Mouse (Mus musculus): ENCODE results near the gene Slc9a6. TPM values are rescaled to one million over a fixed set of nuclear protein-coding genes. Genes with fewer than 3 reads are reported as not detected.
A peak's percentile ranks its signal among the peaks of the same experiment; 100 is the strongest.

Slc9a6 gene
- 11.7 and 12.5 TPM in 2 replicates for polyA plus RNA-seq (2015; fragmentation: Nextera tagmentation; extraction: Ambion mirVana)

DNA sequence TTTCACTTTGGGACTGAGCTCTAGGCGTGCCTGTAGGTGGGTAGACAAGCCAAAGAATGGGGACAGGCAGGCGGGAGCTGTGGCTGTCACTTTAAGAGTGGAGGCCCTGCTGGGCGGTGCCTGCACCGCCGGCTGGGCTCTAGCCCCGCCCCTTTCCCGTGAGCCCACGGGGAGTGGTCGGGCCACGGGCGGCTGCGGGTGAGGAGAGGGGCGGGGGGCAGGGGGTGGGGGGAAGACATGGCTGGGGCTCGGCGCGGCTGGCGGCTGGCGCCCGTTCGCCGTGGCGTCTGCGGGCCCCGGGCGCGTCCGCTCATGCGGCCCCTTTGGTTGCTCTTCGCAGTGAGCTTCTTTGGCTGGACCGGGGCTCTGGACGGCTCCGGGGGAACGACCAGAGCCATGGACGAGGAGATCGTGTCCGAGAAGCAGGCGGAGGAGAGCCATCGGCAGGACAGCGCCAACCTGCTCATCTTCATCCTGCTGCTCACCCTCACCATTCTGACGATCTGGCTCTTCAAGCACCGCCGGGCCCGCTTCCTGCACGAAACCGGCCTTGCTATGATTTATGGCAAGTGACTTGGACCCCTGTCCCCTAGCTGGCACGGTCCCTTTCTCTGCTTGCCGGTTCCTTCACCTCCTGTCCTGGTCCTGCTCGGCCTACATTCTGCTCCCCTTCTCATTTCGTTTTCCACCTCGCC lies at the start of gene Slc9a6:
Gene Slc9a6 (plus strand): TSS at position 135 of the 695 bp plus-strand sequence.
- peak within 1 kb of the TSS; percentile 59 for H3K4me3 ChIP-seq (ENCODE audit: low read depth, low read length)
- H3K9me3 ChIP-seq (ENCODE audit: control insufficient read depth), result no peaks in the 10 kb centered on the region
- no peak for TF ChIP-seq CTCF (IDR thresholded peaks at IDR 0.05; ENCODE audit: low read depth)
- H3K4me1 ChIP-seq (replicated peaks; ENCODE audit: control insufficient read depth, insufficient read depth, low read length), result no peaks in the 10 kb centered on the region
- H3K4me2 ChIP-seq (replicated peaks; ENCODE audit: low read depth), result peak within 1 kb of the TSS; percentile 67
- WGBS, result 15% methylated on average over 49 of the region's 50 CpGs
- no peaks in the 10 kb centered on the region for H3K27me3 ChIP-seq (replicated peaks; ENCODE audit: control insufficient read depth, insufficient read depth, low read length)
- peak within 1 kb of the TSS; percentile 54 for H3K9ac ChIP-seq (ENCODE audit: low read depth, low read length)
- ATAC-seq, result peak; percentile 91
- peak within 1 kb of the TSS; percentile 35 for H3K27ac ChIP-seq (ENCODE audit: low read depth, low read length)
- H3K36me3 ChIP-seq (ENCODE audit: control insufficient read depth, insufficient read depth), result no peaks in the 10 kb centered on the region

DNA sequence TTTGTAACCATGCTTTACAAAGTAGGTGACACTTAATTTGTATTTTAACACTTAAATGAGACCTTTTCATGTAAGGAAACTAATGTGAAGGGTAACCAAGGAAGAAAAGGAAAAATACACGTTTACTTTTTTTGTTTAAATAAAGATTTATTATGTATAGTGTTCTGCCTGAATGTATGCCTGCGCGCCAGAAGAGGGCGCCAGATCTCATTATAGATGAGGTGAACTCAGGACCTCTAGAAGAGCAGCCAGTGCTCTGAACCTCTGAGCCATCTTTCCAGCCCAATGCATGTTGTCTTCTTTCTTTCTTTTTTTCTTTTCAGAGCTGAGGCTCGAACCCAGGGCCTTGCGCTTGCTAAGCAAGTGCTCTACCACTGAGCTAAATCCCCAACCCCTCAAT lies 37.1 kb upstream of the Slc9a6 start:
- peak; percentile 64 for TF ChIP-seq CTCF (IDR thresholded peaks at IDR 0.05; ENCODE audit: low read depth)
- H3K9ac ChIP-seq (ENCODE audit: low read depth, low read length), result no peak overlapping the region
- H3K27ac ChIP-seq (ENCODE audit: low read depth, low read length), result no peak overlapping the region
- H3K36me3 ChIP-seq (ENCODE audit: control insufficient read depth, insufficient read depth), result no peaks in the 10 kb centered on the region
- WGBS, result 25% methylated on average over 6 of the region's 6 CpGs
- H3K27me3 ChIP-seq (replicated peaks; ENCODE audit: control insufficient read depth, insufficient read depth, low read length), result no peaks in the 10 kb centered on the region
- no peak overlapping the region for H3K4me2 ChIP-seq (replicated peaks; ENCODE audit: low read depth)
- ATAC-seq, result no peak
- no peak overlapping the region for H3K4me3 ChIP-seq (ENCODE audit: low read depth, low read length)
- H3K9me3 ChIP-seq (ENCODE audit: control insufficient read depth), result no peaks in the 10 kb centered on the region
- no peaks in the 10 kb centered on the region for H3K4me1 ChIP-seq (replicated peaks; ENCODE audit: control insufficient read depth, insufficient read depth, low read length)

DNA sequence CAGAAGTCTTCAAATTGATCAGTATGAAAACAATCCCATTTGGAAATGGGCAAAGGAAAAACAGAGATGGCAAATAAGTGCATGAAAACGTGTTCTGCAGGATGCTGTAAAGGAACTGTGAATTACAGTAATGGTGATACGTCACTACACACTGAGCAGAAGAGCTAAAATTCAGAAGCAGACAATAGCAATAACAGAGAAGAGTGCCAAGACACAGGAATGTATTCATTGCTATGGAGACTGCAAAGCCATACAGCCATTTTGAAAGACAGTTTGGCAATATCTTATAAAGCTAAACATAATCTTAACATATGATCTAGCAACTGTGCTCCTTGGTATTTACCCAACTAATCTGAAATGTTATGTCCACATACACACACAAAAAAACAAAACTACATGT lies 31.4 kb upstream of the Slc9a6 start:
- no peaks in the 10 kb centered on the region for H3K36me3 ChIP-seq (ENCODE audit: control insufficient read depth, insufficient read depth)

DNA sequence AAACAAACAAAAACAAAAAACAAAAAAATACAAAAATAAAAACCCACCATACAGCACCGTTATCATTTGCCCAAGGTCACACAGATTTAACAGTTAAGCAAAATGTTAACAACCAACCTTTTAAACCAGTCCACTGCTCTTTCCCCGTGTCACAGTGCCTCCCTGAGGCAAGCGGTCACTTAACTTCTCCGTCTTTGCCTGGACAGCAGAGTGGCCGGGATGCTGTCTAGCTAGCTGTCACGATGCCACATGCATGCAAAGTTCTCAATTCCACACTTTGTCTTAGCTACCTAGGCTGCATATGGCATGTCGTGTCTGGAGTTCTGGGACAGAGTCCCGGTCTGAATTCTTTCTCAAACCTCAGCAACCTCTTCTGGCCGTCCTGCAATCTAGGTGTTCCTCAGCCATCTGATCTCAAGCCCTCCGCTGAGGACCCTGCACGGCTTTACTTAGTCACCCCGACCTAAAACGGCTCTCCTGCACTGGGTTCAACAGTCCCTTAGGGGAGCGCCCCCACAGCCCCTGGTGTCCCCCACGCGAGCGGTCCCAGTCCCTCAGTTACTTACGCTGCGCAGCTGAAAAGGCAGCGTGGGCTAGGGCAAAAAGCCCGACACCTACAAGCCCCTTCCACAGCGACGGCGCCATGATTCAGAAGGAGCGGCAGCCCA lies 12.2 kb upstream of the Slc9a6 start:
- H3K27ac ChIP-seq (ENCODE audit: low read depth, low read length), result peak overlapping the region; percentile 66; the same call in 1 of the 2 replicates
- H3K4me1 ChIP-seq (replicated peaks; ENCODE audit: control insufficient read depth, insufficient read depth, low read length), result no peaks in the 10 kb centered on the region
- H3K9ac ChIP-seq (ENCODE audit: low read depth, low read length), result peak overlapping the region; percentile 65
- TF ChIP-seq CTCF (IDR thresholded peaks at IDR 0.05; ENCODE audit: low read depth), result peak; percentile 48
- H3K4me2 ChIP-seq (replicated peaks; ENCODE audit: low read depth), result peak overlapping the region; percentile 64
- 20% methylated on average over 25 of the region's 25 CpGs for WGBS
- H3K4me3 ChIP-seq (ENCODE audit: low read depth, low read length), result peak overlapping the region; percentile 70
- H3K36me3 ChIP-seq (ENCODE audit: control insufficient read depth, insufficient read depth), result no peaks in the 10 kb centered on the region
- ATAC-seq, result peak; percentile 43
- H3K27me3 ChIP-seq (replicated peaks; ENCODE audit: control insufficient read depth, insufficient read depth, low read length), result no peaks in the 10 kb centered on the region
- H3K9me3 ChIP-seq (ENCODE audit: control insufficient read depth), result no peaks in the 10 kb centered on the region

More for the DNA sequence above, 31.4 kb upstream of the Slc9a6 start:
- no peak for TF ChIP-seq CTCF (IDR thresholded peaks at IDR 0.05; ENCODE audit: low read depth)
- Histone ChIP-seq H3K27ac (ENCODE audit: low read depth, low read length) (no peak overlapping the region), H3K9me3 (ENCODE audit: control insufficient read depth) (no peaks in the 10 kb centered on the region), H3K9ac (ENCODE audit: low read depth, low read length) (no peak overlapping the region), H3K27me3 (replicated peaks; ENCODE audit: control insufficient read depth, insufficient read depth, low read length) (no peaks in the 10 kb centered on the region), H3K4me2 (replicated peaks; ENCODE audit: low read depth) (no peak overlapping the region), H3K4me1 (replicated peaks; ENCODE audit: control insufficient read depth, insufficient read depth, low read length) (no peaks in the 10 kb centered on the region), H3K4me3 (ENCODE audit: low read depth, low read length) (no peak overlapping the region)
- WGBS, result 82% methylated on average over 2 of the region's 2 CpGs
- no peak for ATAC-seq

DNA sequence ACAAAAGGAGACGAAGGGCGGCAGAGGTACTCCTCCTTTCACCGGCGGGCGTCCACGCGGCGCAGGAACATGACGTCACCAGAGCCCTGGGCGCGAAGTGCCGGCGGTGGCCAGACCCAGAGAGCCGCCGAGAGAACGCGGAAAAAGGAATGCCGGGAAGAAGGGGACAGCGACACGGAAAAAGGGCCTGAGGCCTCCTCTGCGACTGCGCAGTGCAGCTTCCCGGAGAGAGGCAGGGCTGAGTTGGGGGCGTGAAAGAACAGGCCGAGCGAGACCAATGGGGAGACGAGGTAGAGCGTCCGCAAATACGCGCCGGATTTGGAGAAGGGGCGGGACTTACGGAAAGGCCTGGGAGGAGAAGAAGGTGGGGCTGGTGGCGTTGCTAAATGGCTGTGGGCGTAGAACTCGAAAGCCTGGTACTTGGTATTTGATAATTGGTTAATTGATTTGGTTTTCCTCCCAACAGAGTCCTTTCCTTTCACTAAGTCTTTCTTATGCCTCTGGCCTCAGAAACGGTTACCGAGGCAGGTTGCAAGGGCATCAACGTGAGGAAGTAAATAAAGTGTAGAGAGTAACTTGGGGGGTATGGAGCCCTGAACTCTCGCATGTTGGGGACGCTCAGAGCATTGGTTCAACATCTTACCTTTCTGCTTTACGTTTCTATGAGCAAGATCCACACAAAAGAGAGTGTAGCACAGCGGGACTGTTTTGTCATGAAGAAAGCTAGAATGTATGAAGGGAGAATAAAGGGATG lies 11.5 kb upstream of the Slc9a6 start, which contains the start of gene Mmgt1:
Gene Mmgt1 (minus strand): TSS at position 183 of the 754 bp plus-strand sequence.
- no peak for TF ChIP-seq CTCF (IDR thresholded peaks at IDR 0.05; ENCODE audit: low read depth)
- no peaks in the 10 kb centered on the region for H3K9me3 ChIP-seq (ENCODE audit: control insufficient read depth)
- no peaks in the 10 kb centered on the region for H3K27me3 ChIP-seq (replicated peaks; ENCODE audit: control insufficient read depth, insufficient read depth, low read length)
- no peaks in the 10 kb centered on the region for H3K4me1 ChIP-seq (replicated peaks; ENCODE audit: control insufficient read depth, insufficient read depth, low read length)
- H3K27ac ChIP-seq (ENCODE audit: low read depth, low read length), result peak within 1 kb of the TSS; percentile 66; the same call in 1 of the 2 replicates
- H3K4me3 ChIP-seq (ENCODE audit: low read depth, low read length), result peak within 1 kb of the TSS; percentile 70
- H3K36me3 ChIP-seq (ENCODE audit: control insufficient read depth, insufficient read depth), result no peaks in the 10 kb centered on the region
- peak; percentile 99 for ATAC-seq
- H3K9ac ChIP-seq (ENCODE audit: low read depth, low read length), result peak within 1 kb of the TSS; percentile 65
- H3K4me2 ChIP-seq (replicated peaks; ENCODE audit: low read depth), result peak within 1 kb of the TSS; percentile 64
- 13% methylated on average over 39 of the region's 44 CpGs for WGBS

DNA sequence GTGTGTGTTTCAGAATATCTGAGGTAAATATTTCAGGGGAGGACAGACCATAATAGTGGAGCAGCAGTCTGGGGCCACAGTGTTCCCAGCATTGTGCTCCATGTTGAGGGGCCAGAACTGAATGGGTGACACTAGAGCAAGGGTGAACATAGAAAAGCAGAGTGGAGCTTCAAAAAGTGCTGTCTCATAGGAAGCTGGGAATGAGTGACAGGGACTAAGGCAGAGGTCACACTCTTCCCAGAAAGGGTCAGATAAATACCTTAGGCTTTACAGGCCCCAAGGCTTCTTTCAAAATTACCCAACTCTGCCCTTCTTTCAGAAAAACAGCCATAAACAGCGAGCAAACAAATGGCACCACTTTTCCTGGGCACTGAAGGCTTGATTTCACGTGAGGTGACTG lies 3.0 kb upstream of the Slc9a6 start:
- no peaks in the 10 kb centered on the region for H3K27me3 ChIP-seq (replicated peaks; ENCODE audit: control insufficient read depth, insufficient read depth, low read length)
- H3K4me2 ChIP-seq (replicated peaks; ENCODE audit: low read depth), result no peak overlapping the region
- H3K9ac ChIP-seq (ENCODE audit: low read depth, low read length), result no peak overlapping the region
- WGBS, result 69% methylated on average over 2 of the region's 2 CpGs
- TF ChIP-seq CTCF (IDR thresholded peaks at IDR 0.05; ENCODE audit: low read depth), result no peak
- no peak for ATAC-seq
- H3K27ac ChIP-seq (ENCODE audit: low read depth, low read length), result no peak overlapping the region
- no peaks in the 10 kb centered on the region for H3K9me3 ChIP-seq (ENCODE audit: control insufficient read depth)
- no peaks in the 10 kb centered on the region for H3K4me1 ChIP-seq (replicated peaks; ENCODE audit: control insufficient read depth, insufficient read depth, low read length)
- H3K4me3 ChIP-seq (ENCODE audit: low read depth, low read length), result no peak overlapping the region
- H3K36me3 ChIP-seq (ENCODE audit: control insufficient read depth, insufficient read depth), result no peaks in the 10 kb centered on the region

Data from intestine, postnatal 0 days (tissue).